Mouse (Mus musculus): ENCODE data around the gene Kcnip1. TPM values are rescaled to one million over a fixed set of nuclear protein-coding genes. Genes with fewer than 3 reads are reported as not detected.
A peak's percentile ranks its signal among the peaks of the same experiment; 100 is the strongest.

Gene Kcnip1
- polyA plus RNA-seq, 1 experiment from 2014 or later = 3.5 TPM

- H3K4me1 ChIP-seq (ENCODE audit: control insufficient read depth, insufficient read depth, low read length) = no peaks in the 10 kb centered on the region
- DNase-seq (ENCODE audit: low spot score) (no peak), ATAC-seq (replicated peaks; ENCODE audit: insufficient number of reproducible peaks, low FRiP score, low TSS enrichment, low read depth) (no peak)
- no peak overlapping the region for H3K4me2 ChIP-seq (ENCODE audit: low read depth, low read length)
- H3K4me3 ChIP-seq (ENCODE audit: low read depth, low read length) = no peak overlapping the region
- no peaks in the 10 kb centered on the region for H3K27me3 ChIP-seq (ENCODE audit: control insufficient read depth, insufficient read depth, low read length)
- H3K27ac ChIP-seq (replicated peaks; ENCODE audit: low read depth, low read length) = no peak overlapping the region
- no peak overlapping the region for H3K9ac ChIP-seq (replicated peaks; ENCODE audit: low read length)
- no peaks in the 10 kb centered on the region for H3K9me3 ChIP-seq (replicated peaks; ENCODE audit: control insufficient read depth, low read length)
- WGBS = 74% methylated on average over 13 of the region's 13 CpGs
- H3K36me3 ChIP-seq (replicated peaks; ENCODE audit: control insufficient read depth, insufficient read depth, low read depth, low read length) = no peaks in the 10 kb centered on the region
These were observed 71.5 kb downstream of the Kcnip1 start for GRCm38 (mm10) chr11:33921451-33921850.

GRCm38 (mm10) chr11:33919826-33920225 is 73.1 kb downstream of the Kcnip1 start:
- Histone ChIP-seq H3K27ac (replicated peaks; ENCODE audit: low read depth, low read length) (no peak overlapping the region), H3K4me3 (ENCODE audit: low read depth, low read length) (no peak overlapping the region), H3K36me3 (replicated peaks; ENCODE audit: control insufficient read depth, insufficient read depth, low read depth, low read length) (no peaks in the 10 kb centered on the region), H3K9ac (replicated peaks; ENCODE audit: low read length) (no peak overlapping the region), H3K27me3 (ENCODE audit: control insufficient read depth, insufficient read depth, low read length) (no peaks in the 10 kb centered on the region), H3K4me2 (ENCODE audit: low read depth, low read length) (no peak overlapping the region), H3K4me1 (ENCODE audit: control insufficient read depth, insufficient read depth, low read length) (no peaks in the 10 kb centered on the region), H3K9me3 (replicated peaks; ENCODE audit: control insufficient read depth, low read length) (no peaks in the 10 kb centered on the region)
- 79% methylated on average over 7 of the region's 7 CpGs for WGBS
- no peak for ATAC-seq (replicated peaks; ENCODE audit: insufficient number of reproducible peaks, low FRiP score, low TSS enrichment, low read depth)
- DNase-seq (ENCODE audit: low spot score) = no peak

GRCm38 (mm10) chr11:33918424-33918823 is 74.5 kb downstream of the Kcnip1 start:
- H3K4me1 ChIP-seq (ENCODE audit: control insufficient read depth, insufficient read depth, low read length) = no peaks in the 10 kb centered on the region
- no peaks in the 10 kb centered on the region for H3K36me3 ChIP-seq (replicated peaks; ENCODE audit: control insufficient read depth, insufficient read depth, low read depth, low read length)
- WGBS = 53% methylated on average over 2 of the region's 2 CpGs
- H3K9ac ChIP-seq (replicated peaks; ENCODE audit: low read length) = no peak overlapping the region
- DNase-seq (ENCODE audit: low spot score) (no peak), ATAC-seq (replicated peaks; ENCODE audit: insufficient number of reproducible peaks, low FRiP score, low TSS enrichment, low read depth) (no peak)
- H3K9me3 ChIP-seq (replicated peaks; ENCODE audit: control insufficient read depth, low read length) = no peaks in the 10 kb centered on the region
- no peak overlapping the region for H3K27ac ChIP-seq (replicated peaks; ENCODE audit: low read depth, low read length)
- no peaks in the 10 kb centered on the region for H3K27me3 ChIP-seq (ENCODE audit: control insufficient read depth, insufficient read depth, low read length)
- H3K4me3 ChIP-seq (ENCODE audit: low read depth, low read length) = no peak overlapping the region
- H3K4me2 ChIP-seq (ENCODE audit: low read depth, low read length) = no peak overlapping the region

GRCm38 (mm10) chr11:33917574-33917973 is 75.4 kb downstream of the Kcnip1 start:
- no peak overlapping the region for H3K4me3 ChIP-seq (ENCODE audit: low read depth, low read length)
- ATAC-seq (replicated peaks; ENCODE audit: insufficient number of reproducible peaks, low FRiP score, low TSS enrichment, low read depth) (no peak; the same call in 1 of the 2 replicates), DNase-seq (ENCODE audit: low spot score) (peak; percentile 74)
- no peaks in the 10 kb centered on the region for H3K27me3 ChIP-seq (ENCODE audit: control insufficient read depth, insufficient read depth, low read length)
- H3K4me2 ChIP-seq (ENCODE audit: low read depth, low read length) = no peak overlapping the region
- H3K27ac ChIP-seq (replicated peaks; ENCODE audit: low read depth, low read length) = no peak overlapping the region
- no peak overlapping the region for H3K9ac ChIP-seq (replicated peaks; ENCODE audit: low read length)
- H3K36me3 ChIP-seq (replicated peaks; ENCODE audit: control insufficient read depth, insufficient read depth, low read depth, low read length) = no peaks in the 10 kb centered on the region
- no peaks in the 10 kb centered on the region for H3K4me1 ChIP-seq (ENCODE audit: control insufficient read depth, insufficient read depth, low read length)
- WGBS = 21% methylated on average over 6 of the region's 6 CpGs
- no peaks in the 10 kb centered on the region for H3K9me3 ChIP-seq (replicated peaks; ENCODE audit: control insufficient read depth, low read length)

- H3K36me3 ChIP-seq (replicated peaks; ENCODE audit: control insufficient read depth, insufficient read depth, low read depth, low read length) = no peaks in the 10 kb centered on the region
- no peak for ATAC-seq (replicated peaks; ENCODE audit: insufficient number of reproducible peaks, low FRiP score, low TSS enrichment, low read depth)
- no peak overlapping the region for H3K27ac ChIP-seq (replicated peaks; ENCODE audit: low read depth, low read length)
- no peaks in the 10 kb centered on the region for H3K27me3 ChIP-seq (ENCODE audit: control insufficient read depth, insufficient read depth, low read length)
- H3K9ac ChIP-seq (replicated peaks; ENCODE audit: low read length) = no peak overlapping the region
- no peaks in the 10 kb centered on the region for H3K9me3 ChIP-seq (replicated peaks; ENCODE audit: control insufficient read depth, low read length)
- DNase-seq (ENCODE audit: low spot score) = no peak
- no peak overlapping the region for H3K4me3 ChIP-seq (ENCODE audit: low read depth, low read length)
- no peak overlapping the region for H3K4me2 ChIP-seq (ENCODE audit: low read depth, low read length)
- no peaks in the 10 kb centered on the region for H3K4me1 ChIP-seq (ENCODE audit: control insufficient read depth, insufficient read depth, low read length)
- 82% methylated on average over 12 of the region's 12 CpGs for WGBS
These were observed 78.7 kb downstream of the Kcnip1 start for GRCm38 (mm10) chr11:33914216-33914615.

GRCm38 (mm10) chr11:33913061-33913460 is 79.9 kb downstream of the Kcnip1 start:
- H3K36me3 ChIP-seq (replicated peaks; ENCODE audit: control insufficient read depth, insufficient read depth, low read depth, low read length) = no peaks in the 10 kb centered on the region
- ATAC-seq (replicated peaks; ENCODE audit: insufficient number of reproducible peaks, low FRiP score, low TSS enrichment, low read depth) = no peak
- H3K4me3 ChIP-seq (ENCODE audit: low read depth, low read length) = no peak overlapping the region
- H3K9me3 ChIP-seq (replicated peaks; ENCODE audit: control insufficient read depth, low read length) = no peaks in the 10 kb centered on the region
- no peak overlapping the region for H3K9ac ChIP-seq (replicated peaks; ENCODE audit: low read length)
- no peaks in the 10 kb centered on the region for H3K4me1 ChIP-seq (ENCODE audit: control insufficient read depth, insufficient read depth, low read length)
- H3K27ac ChIP-seq (replicated peaks; ENCODE audit: low read depth, low read length) = no peak overlapping the region
- 80% methylated on average over 7 of the region's 7 CpGs for WGBS
- H3K4me2 ChIP-seq (ENCODE audit: low read depth, low read length) = no peak overlapping the region
- DNase-seq (ENCODE audit: low spot score) = no peak
- no peaks in the 10 kb centered on the region for H3K27me3 ChIP-seq (ENCODE audit: control insufficient read depth, insufficient read depth, low read length)

- WGBS = 18% methylated on average over 2 of the region's 2 CpGs
- Histone ChIP-seq H3K36me3 (replicated peaks; ENCODE audit: control insufficient read depth, insufficient read depth, low read depth, low read length) (no peaks in the 10 kb centered on the region), H3K27ac (replicated peaks; ENCODE audit: low read depth, low read length) (no peak overlapping the region), H3K4me1 (ENCODE audit: control insufficient read depth, insufficient read depth, low read length) (no peaks in the 10 kb centered on the region), H3K4me2 (ENCODE audit: low read depth, low read length) (no peak overlapping the region), H3K9ac (replicated peaks; ENCODE audit: low read length) (no peak overlapping the region), H3K27me3 (ENCODE audit: control insufficient read depth, insufficient read depth, low read length) (no peaks in the 10 kb centered on the region), H3K4me3 (ENCODE audit: low read depth, low read length) (no peak overlapping the region), H3K9me3 (replicated peaks; ENCODE audit: control insufficient read depth, low read length) (no peaks in the 10 kb centered on the region)
- DNase-seq (ENCODE audit: low spot score) = no peak
- ATAC-seq (replicated peaks; ENCODE audit: insufficient number of reproducible peaks, low FRiP score, low TSS enrichment, low read depth) = no peak
These were observed 80.8 kb downstream of the Kcnip1 start for GRCm38 (mm10) chr11:33912151-33912571.

GRCm38 (mm10) chr11:33910982-33911381 is 82.0 kb downstream of the Kcnip1 start:
- H3K36me3 ChIP-seq (replicated peaks; ENCODE audit: control insufficient read depth, insufficient read depth, low read depth, low read length) = no peaks in the 10 kb centered on the region
- no peak; the same call in 1 of the 2 replicates for ATAC-seq (replicated peaks; ENCODE audit: insufficient number of reproducible peaks, low FRiP score, low TSS enrichment, low read depth)

More at GRCm38 (mm10) chr11:33910982-33911381, 82.0 kb downstream of the Kcnip1 start:
- DNase-seq (ENCODE audit: low spot score) = no peak
- H3K27ac ChIP-seq (replicated peaks; ENCODE audit: low read depth, low read length) = no peak overlapping the region
- no peaks in the 10 kb centered on the region for H3K27me3 ChIP-seq (ENCODE audit: control insufficient read depth, insufficient read depth, low read length)
- no peak overlapping the region for H3K4me2 ChIP-seq (ENCODE audit: low read depth, low read length)
- no peak overlapping the region; the same call in 1 of the 2 replicates for H3K9ac ChIP-seq (replicated peaks; ENCODE audit: low read length)
- WGBS = 43% methylated on average over 7 of the region's 7 CpGs
- H3K4me3 ChIP-seq (ENCODE audit: low read depth, low read length) = no peak overlapping the region
- H3K4me1 ChIP-seq (ENCODE audit: control insufficient read depth, insufficient read depth, low read length) = no peaks in the 10 kb centered on the region
- H3K9me3 ChIP-seq (replicated peaks; ENCODE audit: control insufficient read depth, low read length) = no peaks in the 10 kb centered on the region

Data from embryonic facial prominence, embryonic 11.5 days (tissue).